Mouse (Mus musculus) neural tube, embryonic 15.5 days (tissue): ENCODE results near the gene Rnf115. TPM values are rescaled to one million over a fixed set of nuclear protein-coding genes. Genes with fewer than 3 reads are reported as not detected.
"Not testable (repeated sequence)": the region's sequence is repeated elsewhere in the genome, so short reads cannot be mapped to it uniquely, and the experiment has no call there.

Source experiments
- ATAC-seq: fragments of 200-750 bp; cut with Nextera tagmentation; 2 replicates; pipeline ENCODE4 v1.8.0; 2017; ENCODE audit warnings: mild to moderate bottlenecking, moderate TSS enrichment, moderate library complexity; ENCODE audit not compliant: low FRiP score
- H3K27ac ChIP-seq: fragments of 300-500 bp; sonication (generic); replicated peaks from 2 replicates; pipeline ENCODE4 v1.5.1; 2015; ENCODE audit warnings: mild to moderate bottlenecking, inconsistent platforms
- H3K27me3 ChIP-seq: fragments of 300-500 bp; sonication (generic); replicated peaks from 2 replicates; pipeline ENCODE4 v1.6.1; 2015; ENCODE audit warnings: inconsistent platforms
- H3K36me3 ChIP-seq: fragments of 300-500 bp; sonication (generic); 2 replicates; pipeline ENCODE4 v1.6.1; 2015; ENCODE audit warnings: inconsistent platforms
- H3K4me1 ChIP-seq: fragments of 300-500 bp; sonication (generic); 2 replicates; pipeline ENCODE4 v1.6.1; 2015; ENCODE audit warnings: inconsistent platforms
- H3K4me2 ChIP-seq: fragments of 300-500 bp; sonication (generic); 2 replicates; pipeline ENCODE4 v1.6.1; 2015; ENCODE audit warnings: inconsistent platforms, mild to moderate bottlenecking, moderate library complexity
- H3K4me3 ChIP-seq: fragments of 300-500 bp; sonication (generic); replicated peaks from 2 replicates; pipeline ENCODE4 v1.5.1; 2015; ENCODE audit warnings: mild to moderate bottlenecking, inconsistent platforms
- H3K9ac ChIP-seq: fragments of 300-500 bp; sonication (generic); replicated peaks from 2 replicates; pipeline ENCODE4 v1.6.1; 2015; ENCODE audit warnings: mild to moderate bottlenecking, inconsistent platforms
- H3K9me3 ChIP-seq: fragments of 300-500 bp; sonication (generic); replicated peaks from 2 replicates; pipeline ENCODE4 v1.6.1; 2016; ENCODE audit warnings: inconsistent platforms
- WGBS: fragments of 180-500 bp; shearing (Covaris S2); methylation state at CpG from one replicate; pipeline ENCODE4 v1.1.7; 2015; ENCODE audit warnings: mixed read lengths; 5-methylcytosine and 5-hydroxymethylcytosine counted together
- polyA plus RNA-seq: library from polyadenylated mRNA; unstranded; fragments of >200 nt; fragmentation: Nextera tagmentation; extraction: Ambion mirVana; gene quantifications from 2 replicates; pipeline ENCODE4 v1.2.1, GENCODE M21; 2015

Rnf115 gene
- polyA plus RNA-seq, 1 experiment from 2014 or later = 77.9 TPM

DNA sequence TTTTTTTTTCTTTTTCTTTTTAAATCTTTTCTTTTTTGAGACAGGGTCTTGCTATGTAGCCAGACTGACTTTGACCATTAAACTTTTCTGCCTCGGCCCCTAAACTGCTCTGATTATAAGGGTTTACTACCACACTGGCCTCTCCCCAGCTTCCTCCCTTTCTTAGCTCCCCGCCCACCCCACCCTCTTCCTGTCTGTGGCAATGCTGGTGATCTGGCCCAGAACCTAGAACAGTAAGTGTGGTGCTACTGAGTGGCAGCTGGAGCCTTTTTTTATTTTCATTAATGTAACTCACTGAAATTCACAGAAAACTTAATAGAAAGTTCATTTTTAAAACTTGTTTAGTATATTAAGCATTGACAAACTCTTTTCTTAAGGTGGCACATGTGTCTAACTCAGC lies 11.6 kb upstream of the Rnf115 start:
- no peak overlapping the region for H3K9ac ChIP-seq
- H3K9me3 ChIP-seq = no peaks in the 10 kb centered on the region
- WGBS = 66% methylated on average over 2 of the region's 2 CpGs
- H3K27me3 ChIP-seq = no peaks in the 10 kb centered on the region
- H3K27ac ChIP-seq = no peak overlapping the region
- peaks cover 56% of the 10 kb centered on the region for H3K36me3 ChIP-seq
- ATAC-seq = no peak
- H3K4me3 ChIP-seq = no peak overlapping the region
- no peak overlapping the region for H3K4me2 ChIP-seq
- H3K4me1 ChIP-seq = peaks cover 4% of the 10 kb centered on the region; the same call in 1 of the 2 replicates

- Histone ChIP-seq H3K4me2 (peak overlapping the region; percentile 23; the same call in 1 of the 2 replicates), H3K4me1 (peaks cover 4% of the 10 kb centered on the region; the same call in 1 of the 2 replicates), H3K9me3 (no peaks in the 10 kb centered on the region), H3K4me3 (no peak overlapping the region), H3K27me3 (no peaks in the 10 kb centered on the region), H3K36me3 (peaks cover 52% of the 10 kb centered on the region), H3K9ac (no peak overlapping the region), H3K27ac (no peak overlapping the region)
- WGBS = 37% methylated on average over 14 of the region's 14 CpGs
- ATAC-seq = 0 out of 2 replicates have a peak, but pooled peaks have one; percentile 41
Observed at GRCm38 (mm10) chr3:96719173-96719572, 8.3 kb upstream of the Rnf115 start.

GRCm38 (mm10) chr3:96727828-96728633 lies 567 bp downstream of the Rnf115 start:
- H3K4me3 ChIP-seq = peak overlapping the region; percentile 88
- ATAC-seq = peak; percentile 68
- no peaks in the 10 kb centered on the region for H3K27me3 ChIP-seq
- peaks cover 35% of the 10 kb centered on the region for H3K4me1 ChIP-seq
- H3K9ac ChIP-seq = peak overlapping the region; percentile 87
- H3K27ac ChIP-seq = peak overlapping the region; percentile 88
- peaks cover 8% of the 10 kb centered on the region for H3K36me3 ChIP-seq
- H3K4me2 ChIP-seq = peak overlapping the region; percentile 71
- H3K9me3 ChIP-seq = no peaks in the 10 kb centered on the region
- under 1% methylated on average over 42 of the region's 42 CpGs for WGBS

- H3K9ac ChIP-seq = peak overlapping the region; percentile 87
- WGBS = 52% methylated on average over 7 of the region's 7 CpGs
- H3K4me1 ChIP-seq = peaks cover 35% of the 10 kb centered on the region
- peak overlapping the region; percentile 88 for H3K27ac ChIP-seq
- H3K9me3 ChIP-seq = no peaks in the 10 kb centered on the region
- ATAC-seq = no peak
- H3K4me2 ChIP-seq = peak overlapping the region; percentile 71
- peaks cover under 1% of the 10 kb centered on the region; the same call in 1 of the 2 replicates for H3K36me3 ChIP-seq
- H3K27me3 ChIP-seq = no peaks in the 10 kb centered on the region
- H3K4me3 ChIP-seq = peak overlapping the region; percentile 88
Observed at GRCm38 (mm10) chr3:96728634-96729402, 1.4 kb downstream of the Rnf115 start.

- no peak for ATAC-seq
- Histone ChIP-seq H3K4me1 (peaks cover 35% of the 10 kb centered on the region), H3K36me3 (no peaks in the 10 kb centered on the region), H3K9me3 (no peaks in the 10 kb centered on the region), H3K27me3 (no peaks in the 10 kb centered on the region), H3K4me3 (no peak overlapping the region), H3K4me2 (peak overlapping the region; percentile 71), H3K9ac (no peak overlapping the region), H3K27ac (no peak overlapping the region)
- WGBS = 85% methylated on average over 3 of the region's 3 CpGs
Observed at GRCm38 (mm10) chr3:96729403-96729784, 1.9 kb downstream of the Rnf115 start.

GRCm38 (mm10) chr3:96730785-96731184 lies 3.3 kb downstream of the Rnf115 start:
- Histone ChIP-seq H3K9me3 (no peaks in the 10 kb centered on the region), H3K9ac (no peak overlapping the region), H3K27ac (no peak overlapping the region), H3K36me3 (no peaks in the 10 kb centered on the region), H3K4me1 (peaks cover 37% of the 10 kb centered on the region), H3K4me2 (no peak overlapping the region), H3K27me3 (no peaks in the 10 kb centered on the region), H3K4me3 (no peak overlapping the region)
- WGBS = 70% methylated on average over 5 of the region's 5 CpGs
- no peak for ATAC-seq

GRCm38 (mm10) chr3:96733984-96734383 lies 6.5 kb downstream of the Rnf115 start:
- Histone ChIP-seq H3K27me3 (no peaks in the 10 kb centered on the region), H3K4me1 (peaks cover 22% of the 10 kb centered on the region), H3K36me3 (no peaks in the 10 kb centered on the region), H3K27ac (no peak overlapping the region), H3K9ac (no peak overlapping the region), H3K9me3 (no peaks in the 10 kb centered on the region), H3K4me2 (no peak overlapping the region), H3K4me3 (no peak overlapping the region)
- 97% methylated on average over 1 of the region's 1 CpGs for WGBS
- ATAC-seq = no peak

DNA sequence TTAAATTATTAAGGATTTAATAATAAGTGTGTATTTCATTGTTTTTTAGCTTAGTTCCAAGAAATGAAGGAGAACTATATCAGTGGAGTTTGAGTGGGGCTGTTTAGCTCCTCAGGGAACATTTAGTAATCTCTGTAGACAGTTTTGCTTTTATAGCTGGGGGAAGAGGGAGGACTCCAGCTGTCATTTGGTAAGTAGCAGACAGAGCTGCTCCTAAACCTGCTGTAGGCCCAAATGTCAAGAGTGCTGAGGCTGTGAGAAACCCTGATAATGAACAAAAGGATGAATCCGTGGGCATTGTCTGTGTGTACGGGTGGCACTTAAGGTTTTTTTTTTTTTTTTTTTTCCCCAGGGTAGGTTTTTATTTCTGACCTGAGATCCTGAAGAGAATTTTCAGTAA lies 7.7 kb downstream of the Rnf115 start:
- no peak overlapping the region for H3K9ac ChIP-seq
- ATAC-seq = no peak
- 58% methylated on average over 2 of the region's 2 CpGs for WGBS

GRCm38 (mm10) chr3:96737013-96737740 lies 9.7 kb downstream of the Rnf115 start:
- Histone ChIP-seq H3K9me3 (no peaks in the 10 kb centered on the region), H3K4me1 (peaks cover 2% of the 10 kb centered on the region; the same call in 1 of the 2 replicates), H3K27me3 (no peaks in the 10 kb centered on the region), H3K4me3 (no peak overlapping the region), H3K36me3 (no peaks in the 10 kb centered on the region), H3K27ac (no peak overlapping the region), H3K4me2 (no peak overlapping the region), H3K9ac (no peak overlapping the region)
- WGBS = 58% methylated on average over 1 of the region's 1 CpGs
- ATAC-seq = no peak

More for the DNA sequence above, 7.7 kb downstream of the Rnf115 start:
- H3K9me3 ChIP-seq = no peaks in the 10 kb centered on the region
- H3K4me1 ChIP-seq = peaks cover 11% of the 10 kb centered on the region
- H3K27ac ChIP-seq = no peak overlapping the region
- no peak overlapping the region for H3K4me3 ChIP-seq
- no peaks in the 10 kb centered on the region for H3K36me3 ChIP-seq
- no peak overlapping the region for H3K4me2 ChIP-seq
- no peaks in the 10 kb centered on the region for H3K27me3 ChIP-seq

DNA sequence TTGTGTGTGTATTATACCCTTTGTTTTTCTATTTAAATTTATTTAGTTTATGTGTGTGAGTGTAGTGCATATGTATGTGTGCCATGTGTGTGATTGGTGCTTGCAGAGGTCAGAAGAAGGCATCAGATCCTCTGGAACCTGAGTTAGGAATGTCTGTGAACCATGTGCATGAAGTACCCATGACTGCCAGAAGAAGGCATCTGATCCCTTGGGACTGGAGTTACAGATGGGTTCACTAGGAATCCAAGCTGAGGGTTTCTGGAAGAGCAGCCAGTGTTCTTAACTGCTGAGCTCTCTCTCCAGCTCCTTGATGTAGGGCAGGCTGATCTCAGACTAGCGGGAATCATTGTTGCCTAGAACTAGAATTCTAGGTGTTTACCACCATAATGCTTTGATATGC lies 10.5 kb downstream of the Rnf115 start:
- Histone ChIP-seq H3K36me3 (no peaks in the 10 kb centered on the region), H3K4me1 (peaks cover 2% of the 10 kb centered on the region; the same call in 1 of the 2 replicates), H3K27me3 (no peaks in the 10 kb centered on the region), H3K9me3 (no peaks in the 10 kb centered on the region), H3K9ac (no peak overlapping the region), H3K4me2 (no peak overlapping the region), H3K27ac (no peak overlapping the region), H3K4me3 (no peak overlapping the region)
- whole genome bisulfite sequencing = 93% methylated on average over 1 of the region's 1 CpGs
- no peak for ATAC-seq

GRCm38 (mm10) chr3:96740279-96740678 lies 12.8 kb downstream of the Rnf115 start:
- H3K36me3 ChIP-seq, H3K4me2 ChIP-seq, ATAC-seq, H3K9ac ChIP-seq, H3K9me3 ChIP-seq, H3K27ac ChIP-seq, H3K4me1 ChIP-seq, H3K4me3 ChIP-seq, H3K27me3 ChIP-seq: not testable (repeated sequence)
